In the genomic region with DNA sequence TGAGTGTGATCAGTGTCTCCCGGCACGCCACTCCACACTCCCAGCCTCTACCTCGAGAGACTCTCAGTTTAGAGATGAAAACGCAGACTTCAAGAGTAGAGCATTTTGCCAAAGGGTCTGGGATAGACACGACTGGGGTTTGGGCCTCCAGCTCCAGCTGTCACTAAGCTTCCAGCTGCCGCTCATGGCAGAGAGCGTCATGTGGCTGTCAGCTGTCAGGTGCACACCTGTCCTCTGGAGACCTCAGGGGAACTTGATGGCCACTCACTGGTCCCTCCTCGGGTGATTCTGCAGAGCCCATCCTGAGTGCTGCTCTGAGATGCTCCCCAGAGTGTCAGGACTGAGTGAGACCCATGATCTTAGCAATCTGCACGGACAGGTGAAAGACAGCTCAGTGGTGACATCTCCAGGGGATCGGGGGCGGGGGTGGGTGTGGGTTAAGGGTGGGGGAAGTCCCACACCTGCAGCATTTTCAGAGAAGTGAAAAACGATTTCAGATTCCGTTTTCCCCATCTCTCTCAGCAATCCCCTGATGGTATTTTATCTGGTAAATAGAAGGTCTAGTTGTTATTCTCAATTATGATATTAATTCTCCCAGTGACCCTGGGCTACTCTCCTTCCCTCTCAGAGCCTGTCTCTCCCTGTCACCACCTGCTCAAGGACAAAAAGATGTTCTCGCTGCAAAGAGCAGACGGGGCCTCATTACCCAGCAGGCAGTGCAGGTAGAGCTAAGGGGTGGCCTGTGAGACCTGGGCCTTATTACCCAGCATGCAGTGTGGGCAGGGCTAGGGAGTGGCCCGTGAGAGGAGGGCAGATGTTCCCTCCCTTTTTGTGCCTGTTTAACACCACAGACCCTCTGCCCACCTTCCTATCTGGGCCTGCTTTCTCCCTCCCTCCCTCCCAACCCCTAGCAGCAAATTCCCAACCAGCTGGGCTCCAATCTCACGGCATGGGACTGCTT, we compare ENCODE assay signal across 11 mouse cellular contexts.
DNase-seq lines count a peak whose midpoint lies in the region; ATAC-seq and TF ChIP-seq lines count a peak whose summit lies in the region.
"Had no signal": no experiment of that assay in that cellular context is flagged by ENCODE, and none has a peak within 500 bp of the region (broad histone marks: within the 10 kb centered on the region; RNA-seq: fewer than 3 reads in every experiment).

No protein-coding gene starts in this region.

- peaks cover 43% of the 10 kb centered on the region for H3K4me1 ChIP-seq in neural tube, embryonic 12.5 days
- H3K4me1 ChIP-seq in forebrain, embryonic 12.5 days: peaks cover 45% of the 10 kb centered on the region
- H3K4me1 ChIP-seq in hindbrain, postnatal 0 days (ENCODE audit: insufficient read depth, low read length): peaks cover 29% of the 10 kb centered on the region
- peaks cover 45% of the 10 kb centered on the region for H3K4me1 ChIP-seq in neural tube, embryonic 15.5 days
- peaks cover 51% of the 10 kb centered on the region for H3K4me1 ChIP-seq in cerebellum, adult 2 months (ENCODE audit: control insufficient read depth, insufficient read depth, low read length)

- H3K27me3 ChIP-seq in neural tube, embryonic 12.5 days (replicated peaks): no peaks in the 10 kb centered on the region
- peaks cover 7% of the 10 kb centered on the region; the same call in 1 of the 2 replicates for H3K27me3 ChIP-seq in forebrain, embryonic 12.5 days
- no peaks in the 10 kb centered on the region for H3K27me3 ChIP-seq in hindbrain, postnatal 0 days (ENCODE audit: insufficient read depth, low read length)
- H3K27me3 ChIP-seq in neural tube, embryonic 15.5 days (replicated peaks): no peaks in the 10 kb centered on the region
- H3K27me3 ChIP-seq in cerebellum, adult 2 months (ENCODE audit: control insufficient read depth, insufficient read depth, low read length): no peaks in the 10 kb centered on the region

- no peak overlapping the region; the same call in 1 of the 2 replicates for H3K4me2 ChIP-seq in neural tube, embryonic 12.5 days (replicated peaks)
- no peak overlapping the region for H3K4me2 ChIP-seq in forebrain, embryonic 12.5 days
- no peak overlapping the region for H3K4me2 ChIP-seq in hindbrain, postnatal 0 days (ENCODE audit: low read depth, low read length)
- H3K4me2 ChIP-seq in neural tube, embryonic 15.5 days: no peak overlapping the region

- ATAC-seq in neural tube, embryonic 12.5 days (ENCODE audit: low FRiP score, low read depth): peak; percentile 76
- ATAC-seq in forebrain, embryonic 12.5 days (ENCODE audit: low FRiP score): peak; percentile 62
- ATAC-seq in hindbrain, postnatal 0 days: peak; percentile 44; the same call in 1 of the 2 replicates
- no peak; the same call in 1 of the 2 replicates for ATAC-seq in neural tube, embryonic 15.5 days (ENCODE audit: low FRiP score)

- intact Hi-C loops in left cerebral cortex, postnatal 10 days (cut with DNase I): no loop called here

- 57% methylated on average over 17 of the region's 17 CpGs for WGBS in neural tube, embryonic 12.5 days
- 56% methylated on average over 17 of the region's 17 CpGs for WGBS in forebrain, embryonic 12.5 days
- 46% methylated on average over 17 of the region's 17 CpGs for WGBS in hindbrain, postnatal 0 days
- WGBS in neural tube, embryonic 15.5 days: 43% methylated on average over 17 of the region's 17 CpGs
- 67% methylated on average over 17 of the region's 17 CpGs for WGBS in cerebellum, adult 2 months

- H3K9ac ChIP-seq in neural tube, embryonic 12.5 days: 0 out of 2 replicates have a peak overlapping the region, but pooled peaks have one; percentile 13
- no peak overlapping the region for H3K9ac ChIP-seq in forebrain, embryonic 12.5 days
- no peak overlapping the region; the same call in 1 of the 2 replicates for H3K9ac ChIP-seq in hindbrain, postnatal 0 days (replicated peaks; ENCODE audit: low read length)
- no peak overlapping the region; the same call in 1 of the 2 replicates for H3K9ac ChIP-seq in neural tube, embryonic 15.5 days (replicated peaks)

- no peaks in the 10 kb centered on the region for H3K36me3 ChIP-seq in neural tube, embryonic 12.5 days
- no peaks in the 10 kb centered on the region for H3K36me3 ChIP-seq in forebrain, embryonic 12.5 days (replicated peaks)
- no peaks in the 10 kb centered on the region for H3K36me3 ChIP-seq in hindbrain, postnatal 0 days (ENCODE audit: insufficient read depth, low read length)
- H3K36me3 ChIP-seq in neural tube, embryonic 15.5 days: no peaks in the 10 kb centered on the region

- H3K27ac ChIP-seq in neural tube, embryonic 12.5 days: no peak overlapping the region
- H3K27ac ChIP-seq in forebrain, embryonic 12.5 days: peak overlapping the region; percentile 80
- H3K27ac ChIP-seq in hindbrain, postnatal 0 days: peak overlapping the region; percentile 43
- H3K27ac ChIP-seq in neural tube, embryonic 15.5 days (replicated peaks): 0 out of 2 replicates have a peak overlapping the region, but pooled peaks have one; percentile 33
- H3K27ac ChIP-seq in cerebellum, adult 2 months (ENCODE audit: insufficient read depth, low read length): no peak overlapping the region

- no peak for DNase-seq in neural tube, embryonic 10.5 days (ENCODE audit: extremely low spot score, low spot score)
- DNase-seq in hindbrain, postnatal 0 days (ENCODE audit: low spot score): no peak
- DNase-seq in lung, postnatal 4 days: no peak
- DNase-seq in cerebellum, adult 2 months: no peak
- no peak for DNase-seq in left cerebral cortex, postnatal 10 days (ENCODE audit: extremely low spot score in 1 of 2, low spot score in 2 of 2)
- DNase-seq: heart, adult 11 months; kidney, postnatal 36 days; lung, adult 18-20 months had no signal

- TF ChIP-seq CTCF in hindbrain, postnatal 0 days (IDR thresholded peaks at IDR 0.05; ENCODE audit: low read depth): no peak
- TF ChIP-seq CTCF in cerebellum, adult 2 months (IDR thresholded peaks at IDR 0.05; ENCODE audit: borderline replicate concordance, insufficient read depth, low read depth, low read length): no peak

- no peaks in the 10 kb centered on the region for H3K9me3 ChIP-seq in neural tube, embryonic 12.5 days
- H3K9me3 ChIP-seq in forebrain, embryonic 12.5 days: no peaks in the 10 kb centered on the region
- no peaks in the 10 kb centered on the region for H3K9me3 ChIP-seq in hindbrain, postnatal 0 days (ENCODE audit: low read length)
- no peaks in the 10 kb centered on the region for H3K9me3 ChIP-seq in neural tube, embryonic 15.5 days (replicated peaks)

- H3K4me3 ChIP-seq in neural tube, embryonic 12.5 days: no peak overlapping the region
- H3K4me3 ChIP-seq in forebrain, embryonic 12.5 days (replicated peaks): no peak overlapping the region
- H3K4me3 ChIP-seq in hindbrain, postnatal 0 days (ENCODE audit: low read length): no peak overlapping the region
- H3K4me3 ChIP-seq in neural tube, embryonic 15.5 days (replicated peaks): no peak overlapping the region
- no peak overlapping the region for H3K4me3 ChIP-seq in cerebellum, adult 2 months (replicated peaks; ENCODE audit: insufficient read depth, low read depth, low read length)

- no peak for TF ChIP-seq POLR2A in cerebellum, adult 2 months (IDR thresholded peaks at IDR 0.05; ENCODE audit: borderline replicate concordance, insufficient read depth, low read length)

Comparison
In these comparisons a context has a peak if more than half of its experiments do, and no peak if none do; other contexts are left out.
1. H3K27ac ChIP-seq: peak in forebrain, embryonic 12.5 days (single experiment), hindbrain, postnatal 0 days (single experiment) and neural tube, embryonic 15.5 days (single experiment); none in neural tube, embryonic 12.5 days (single experiment) and cerebellum, adult 2 months (single experiment).